Mouse (Mus musculus) neural tube, embryonic 10.5 days (tissue): ENCODE measurements around the gene Tenm3.
"Not testable (repeated sequence)": the region's sequence is repeated elsewhere in the genome, so short reads cannot be mapped to it uniquely, and the experiment has no call there.

Experiments
- DNase-seq: peaks from one replicate; pipeline ENCODE4 v3.0.0-alpha.2; 2017; ENCODE audit warnings: low spot score; ENCODE audit errors: extremely low spot score

Gene Tenm3

GRCm38 (mm10) chr8:48211931-48212330 is 631.8 kb downstream of the Tenm3 start:
- DNase-seq, result no peak

DNA sequence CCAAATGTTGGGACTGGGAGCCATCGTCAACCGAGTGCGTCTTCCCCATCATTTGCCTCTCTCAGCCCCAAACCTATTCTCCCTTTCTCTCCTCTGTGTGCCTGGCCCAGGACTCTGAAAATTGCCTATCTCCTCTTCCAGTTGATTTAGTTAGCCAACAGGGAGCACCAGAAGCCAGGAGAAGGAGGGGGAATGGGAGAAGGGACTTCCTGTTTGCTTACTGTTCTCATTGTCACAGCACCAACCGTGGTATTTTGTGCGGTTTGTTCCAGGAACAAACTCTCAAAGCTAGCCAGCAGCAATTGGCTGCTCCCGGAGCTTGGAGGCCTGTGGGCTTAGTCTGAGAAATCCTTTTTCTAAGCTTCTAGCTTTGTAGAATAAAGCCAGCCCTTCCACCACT is 636.2 kb downstream of the Tenm3 start:
- DNase-seq, result no peak

DNA sequence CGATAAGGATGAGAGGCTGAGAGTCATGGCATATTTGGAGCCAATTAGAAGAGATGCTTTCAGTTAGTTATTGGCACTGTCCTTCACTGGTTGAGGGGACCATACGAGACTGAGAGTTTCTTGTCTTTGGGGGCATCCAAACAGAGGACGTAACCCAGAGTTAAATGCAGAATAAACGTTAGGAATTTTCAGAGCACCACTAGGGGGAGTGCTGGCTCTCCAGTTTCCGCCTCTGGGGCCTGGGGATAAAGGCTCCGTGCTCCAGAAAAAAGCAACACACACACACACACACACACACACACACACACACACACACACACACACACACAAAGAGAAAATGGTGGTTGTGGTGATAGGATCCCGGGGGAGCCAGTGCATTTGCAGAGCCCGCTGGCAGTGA is 636.8 kb downstream of the Tenm3 start:
- DNase-seq, result no peak

- no peak for DNase-seq
These were observed 638.9 kb downstream of the Tenm3 start for GRCm38 (mm10) chr8:48204838-48205345.

- DNase-seq, result no peak
These were observed 639.5 kb downstream of the Tenm3 start for GRCm38 (mm10) chr8:48204114-48204837.

GRCm38 (mm10) chr8:48203611-48204010 is 640.1 kb downstream of the Tenm3 start:
- DNase-seq, result no peak

DNA sequence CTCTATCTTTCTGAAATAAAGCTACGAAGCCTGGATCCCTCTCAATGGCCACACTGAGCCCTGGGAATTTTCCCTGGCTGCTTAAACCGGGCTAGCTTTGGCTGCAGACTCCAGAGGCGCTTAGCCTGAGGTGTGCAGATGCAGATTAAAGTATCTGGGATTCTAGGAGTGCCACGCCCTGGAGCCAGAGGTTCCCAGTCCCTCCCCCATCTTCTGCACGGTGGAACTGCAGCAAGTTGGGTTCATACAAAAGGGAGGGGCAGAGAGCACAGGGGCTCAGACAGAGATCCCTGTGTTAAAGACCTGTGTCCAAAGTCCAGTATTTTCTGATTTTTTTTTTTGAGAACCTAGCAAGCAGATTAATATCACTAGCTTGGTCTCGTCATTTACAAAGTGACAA is 640.6 kb downstream of the Tenm3 start:
- no peak for DNase-seq

DNA sequence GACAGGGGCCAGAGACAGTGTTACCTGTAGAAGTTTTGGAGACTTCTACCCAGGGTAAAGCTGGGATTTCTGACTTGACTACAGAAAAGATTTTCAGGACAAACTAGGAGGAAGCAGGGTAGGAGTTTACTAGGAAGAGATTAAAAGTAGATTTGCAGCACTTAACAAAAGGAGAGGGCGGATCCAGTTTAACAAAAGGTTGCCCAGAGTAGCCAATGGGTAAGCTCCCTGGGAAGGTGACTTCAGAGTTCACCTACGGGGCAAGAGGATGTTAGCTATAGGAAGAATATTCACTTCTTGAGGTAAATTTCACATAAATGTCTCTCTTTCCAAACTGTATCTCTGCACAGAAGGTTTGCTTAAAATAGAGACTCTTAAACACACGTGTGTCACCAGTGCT is 641.1 kb downstream of the Tenm3 start:
- no peak for DNase-seq

GRCm38 (mm10) chr8:48199171-48199570 is 644.6 kb downstream of the Tenm3 start:
- no peak for DNase-seq

DNA sequence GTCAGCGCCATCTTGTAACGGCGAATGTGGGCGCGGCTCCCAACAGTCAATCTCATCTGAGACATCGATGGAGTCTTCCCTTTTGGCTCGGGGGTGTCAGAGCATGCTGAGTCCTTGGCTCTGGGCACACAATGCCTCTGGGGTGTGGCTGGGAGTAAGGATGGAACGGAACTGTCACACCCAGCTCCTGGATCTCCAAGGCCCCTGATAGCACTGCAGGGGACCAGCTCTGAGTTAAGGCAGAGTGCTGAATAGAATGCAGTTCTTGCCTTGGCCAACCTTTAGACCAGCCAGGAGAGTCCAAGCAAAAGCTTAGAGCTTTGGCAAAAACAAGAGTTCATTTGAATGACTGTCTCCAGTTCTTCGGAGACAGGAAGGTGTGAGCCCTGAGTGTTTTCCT is 647.8 kb downstream of the Tenm3 start:
- no peak for DNase-seq

- no peak for DNase-seq
These were observed 655.2 kb downstream of the Tenm3 start for GRCm38 (mm10) chr8:48188586-48188985.

- DNase-seq, result no peak
These were observed 660.0 kb downstream of the Tenm3 start for GRCm38 (mm10) chr8:48183758-48184157.

DNA sequence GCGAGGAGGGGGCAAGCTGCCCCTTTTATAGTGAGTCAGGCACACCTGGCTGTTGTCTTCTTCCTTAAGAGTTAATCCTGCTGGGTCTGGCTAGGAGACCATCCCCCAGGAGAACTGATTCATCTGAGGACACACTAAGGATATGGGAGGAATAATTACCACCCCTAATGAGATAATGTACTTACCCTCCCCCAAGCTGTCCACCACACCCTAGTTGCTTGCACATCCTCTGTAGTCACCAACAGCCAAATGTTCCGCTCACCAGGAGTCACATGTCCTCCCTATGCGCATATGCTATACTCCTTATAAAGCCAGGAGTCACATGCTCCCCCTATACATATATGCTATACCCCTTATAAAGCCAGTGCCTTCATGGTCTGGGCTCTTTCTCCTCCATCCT is 662.8 kb downstream of the Tenm3 start:
- no peak for DNase-seq

DNA sequence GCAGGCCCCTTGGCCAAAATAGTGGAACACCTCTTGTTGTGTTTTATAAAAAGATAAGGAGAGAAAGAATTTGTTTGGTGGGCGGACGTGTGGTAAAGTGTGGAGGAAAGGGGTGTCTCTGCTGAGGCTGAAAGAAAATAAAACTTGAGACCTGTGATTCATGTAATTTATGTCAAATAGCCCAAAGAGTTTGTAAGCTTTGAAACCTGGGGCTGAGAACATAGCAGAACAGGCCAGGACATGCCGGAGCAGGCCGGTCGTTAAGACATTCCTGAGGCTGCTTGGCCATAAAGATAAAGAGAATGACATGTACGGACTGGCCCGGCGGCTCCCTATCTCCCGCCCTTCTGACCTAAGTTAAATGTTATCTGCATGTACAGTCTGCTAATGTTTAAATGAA is 663.6 kb downstream of the Tenm3 start:
- not testable (repeated sequence) for DNase-seq

DNA sequence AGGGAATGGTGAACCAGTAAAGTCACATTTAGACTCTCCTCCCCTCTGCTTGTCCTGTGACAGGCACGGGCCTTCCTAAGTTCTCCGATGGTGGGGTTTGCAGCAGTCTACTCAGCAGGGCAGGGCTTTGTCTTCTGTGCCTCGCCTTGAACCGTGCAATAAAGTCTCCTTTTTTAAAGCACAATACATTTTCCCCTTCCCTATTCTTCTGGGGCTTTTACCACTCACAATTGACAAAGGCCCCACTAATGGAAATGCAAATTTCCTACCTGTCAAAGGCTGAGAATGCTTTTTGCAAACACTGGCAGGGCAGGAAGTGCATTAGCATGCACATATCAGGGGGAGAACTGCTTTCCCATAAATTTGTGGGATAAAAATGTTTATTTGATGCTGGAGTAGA is 664.8 kb downstream of the Tenm3 start:
- no peak for DNase-seq

DNA sequence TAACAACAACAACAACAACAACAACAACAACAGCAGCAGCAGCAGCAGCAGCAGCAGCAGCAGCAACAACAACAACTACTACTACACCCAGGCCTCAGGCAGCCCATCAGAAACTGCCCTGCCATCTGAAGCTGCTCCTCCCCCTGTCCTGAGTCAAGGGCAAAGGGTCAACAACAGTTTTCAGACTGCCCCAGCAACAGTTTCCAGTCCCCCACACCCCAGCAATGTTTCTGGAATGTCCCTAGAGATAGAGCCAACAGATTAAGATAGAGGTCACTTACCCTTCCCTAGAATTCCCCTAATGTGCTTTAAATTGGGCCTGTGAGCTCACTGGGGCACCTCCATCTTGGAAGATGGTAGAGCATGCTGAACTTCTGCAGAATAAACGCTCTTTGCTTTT is 665.9 kb downstream of the Tenm3 start:
- no peak for DNase-seq
